Mouse (Mus musculus) monocyte, adult 2 months (primary cell): ENCODE data around the gene Pappa2.

Experiments
- DNase-seq, 2 experiments: peaks; one replicate each; pipeline ENCODE4 v3.0.0; 2022; ENCODE audit warnings: low spot score in 2 of 2, low read depth in 1 of 2

Pappa2 gene

DNA sequence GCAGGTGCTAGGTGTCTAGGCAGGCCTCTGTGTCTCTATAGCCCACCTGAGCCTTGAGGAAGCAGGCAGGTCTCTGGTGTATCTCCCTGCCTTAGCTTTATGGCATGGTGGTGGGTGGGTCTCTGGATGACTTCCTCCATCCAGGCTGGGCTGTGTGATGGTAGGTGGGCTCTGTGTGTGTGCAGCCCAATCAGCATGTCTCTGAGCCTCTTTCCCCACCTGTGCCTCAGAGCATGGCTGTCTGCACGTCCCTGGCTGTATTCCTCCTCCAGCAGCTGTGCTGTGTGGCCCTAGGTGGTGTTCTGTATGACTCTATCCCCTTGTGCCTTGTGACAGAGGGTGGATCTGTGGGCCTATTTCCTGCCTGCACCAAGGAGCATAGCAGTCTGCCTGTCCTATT is at the start of gene Pappa2:
Gene Pappa2 (minus strand): TSS at position 101 of the 400 bp plus-strand sequence.
- no peak for DNase-seq

- DNase-seq, result no peak
These were observed 48.8 kb upstream of the Pappa2 start for GRCm38 (mm10) chr1:159029106-159029505.

DNA sequence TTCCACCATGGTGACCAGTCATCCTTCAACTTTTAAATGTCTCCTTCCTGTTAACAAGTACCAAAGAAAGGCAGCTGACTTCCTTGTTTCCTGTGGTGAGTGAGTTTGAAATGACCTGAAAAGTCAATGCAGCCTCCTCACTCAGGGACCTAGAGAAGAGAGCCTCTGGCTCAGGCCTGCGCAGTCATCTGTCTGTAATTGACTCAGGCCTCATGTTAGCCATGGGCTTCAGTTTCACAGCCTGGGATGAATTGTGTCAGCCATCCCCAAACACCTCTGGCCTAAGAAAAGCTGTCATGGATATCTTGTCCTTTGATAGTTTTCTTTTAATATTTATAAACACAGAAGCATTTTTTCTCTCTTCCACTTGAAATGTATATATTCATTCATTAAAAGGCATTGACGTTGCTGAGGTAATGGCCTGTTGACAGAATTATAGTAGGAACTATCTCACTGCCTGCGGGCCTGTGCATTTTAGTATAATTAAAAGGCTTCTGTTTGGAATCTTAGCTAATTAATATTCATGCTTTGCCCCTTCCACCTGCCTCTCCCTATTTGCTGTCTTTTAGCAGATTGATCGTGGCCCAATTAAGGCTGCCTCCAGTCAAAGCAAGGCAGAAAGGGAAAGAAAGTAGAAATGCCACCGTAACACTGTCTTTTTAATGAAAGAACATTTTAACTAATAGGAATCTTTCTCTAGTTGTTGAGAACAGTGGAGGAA is 34.8 kb upstream of the Pappa2 start:
- DNase-seq, result no peak

GRCm38 (mm10) chr1:158987042-158987441 is 6.8 kb upstream of the Pappa2 start:
- no peak for DNase-seq

DNA sequence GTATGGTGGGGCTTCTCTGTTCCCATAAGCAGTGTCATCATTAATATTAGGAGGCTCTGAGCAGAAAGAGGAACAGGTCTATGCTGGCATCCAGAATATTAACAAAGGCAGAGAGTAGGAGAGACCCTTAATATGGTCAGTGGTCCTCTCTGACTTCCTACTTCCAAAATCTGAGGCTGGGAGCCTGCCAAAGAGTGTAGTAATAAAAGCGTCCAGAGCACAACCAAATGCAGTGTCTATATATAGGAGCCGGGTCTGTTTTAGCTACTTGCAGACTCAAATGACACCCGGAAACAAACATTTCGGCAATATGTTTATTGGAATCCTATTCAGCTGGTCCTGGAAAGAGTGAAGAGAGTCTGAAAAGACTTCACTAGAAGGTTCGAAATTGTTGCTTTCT is 17.9 kb downstream of the Pappa2 start:
- no peak for DNase-seq

GRCm38 (mm10) chr1:158960984-158961383 is 19.3 kb downstream of the Pappa2 start:
- no peak for DNase-seq

GRCm38 (mm10) chr1:158960549-158960948 is 19.7 kb downstream of the Pappa2 start:
- no peak for DNase-seq

- no peak for DNase-seq
These were observed 23.9 kb downstream of the Pappa2 start for GRCm38 (mm10) chr1:158956361-158956760.

GRCm38 (mm10) chr1:158954785-158955184 is 25.5 kb downstream of the Pappa2 start:
- DNase-seq, result no peak

GRCm38 (mm10) chr1:158953479-158954207 is 26.6 kb downstream of the Pappa2 start:
- DNase-seq, result peak in 1 of 2 experiments; percentile 12

DNA sequence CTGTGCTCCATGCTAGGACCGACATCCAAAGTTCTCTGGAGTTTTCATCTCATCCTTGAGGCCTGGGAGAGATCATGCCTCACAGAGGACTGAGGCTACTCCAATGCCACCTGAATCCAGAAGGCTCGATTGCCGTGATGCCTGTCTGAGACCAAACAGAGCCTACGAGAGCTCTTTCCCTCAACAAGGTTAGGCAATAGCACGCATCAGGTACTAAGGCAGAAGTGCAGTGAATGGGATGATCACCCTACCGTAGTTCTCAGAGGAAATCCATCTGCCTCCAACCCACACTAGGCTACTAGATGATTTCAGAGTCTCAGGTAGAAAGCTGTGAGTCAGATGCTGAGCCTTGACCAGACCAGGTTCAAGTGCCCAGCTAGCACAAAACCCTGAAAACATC is 31.2 kb downstream of the Pappa2 start:
- no peak for DNase-seq

- DNase-seq, result no peak
These were observed 32.1 kb downstream of the Pappa2 start for GRCm38 (mm10) chr1:158947981-158948735.

- no peak for DNase-seq
These were observed 35.4 kb downstream of the Pappa2 start for GRCm38 (mm10) chr1:158944936-158945335.

- DNase-seq, result no peak
These were observed 37.4 kb downstream of the Pappa2 start for GRCm38 (mm10) chr1:158942864-158943263.

DNA sequence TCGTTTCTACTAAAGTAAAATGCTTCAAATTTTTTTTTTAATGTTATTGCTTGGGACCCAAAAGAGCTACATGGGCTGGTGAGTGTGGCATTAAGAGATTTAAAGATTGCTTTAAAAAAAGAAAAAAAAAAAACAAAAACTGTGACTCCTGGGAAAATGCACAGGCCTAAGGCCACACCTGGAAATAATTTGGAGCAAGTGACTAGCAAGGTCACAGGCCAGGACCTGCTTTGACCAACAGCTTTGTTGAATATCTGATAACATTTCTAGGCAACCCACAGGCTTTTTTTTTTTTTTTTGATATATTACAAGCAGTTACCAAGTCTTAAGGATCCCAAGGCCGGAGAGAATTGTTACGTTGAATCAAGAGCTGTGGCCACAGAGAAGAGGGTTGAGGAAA is 39.3 kb downstream of the Pappa2 start:
- no peak for DNase-seq

DNA sequence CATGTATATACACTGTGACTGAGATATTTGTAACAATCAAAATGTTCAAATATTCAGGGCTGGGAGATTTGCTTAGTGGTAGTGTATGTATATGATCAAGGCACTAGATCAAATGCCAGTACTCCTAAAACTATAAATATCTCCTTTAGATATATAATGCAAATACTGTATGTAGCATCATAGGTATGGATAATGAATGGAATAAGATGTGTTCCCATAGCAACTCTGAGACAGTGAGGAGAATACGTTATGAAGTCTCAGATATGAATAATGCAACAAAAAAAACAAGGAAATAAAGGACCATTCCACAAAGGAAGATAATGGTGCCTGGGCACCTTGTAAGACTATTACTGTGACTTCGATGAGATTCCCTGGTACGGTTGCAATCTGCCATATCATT is 45.8 kb downstream of the Pappa2 start:
- no peak for DNase-seq

DNA sequence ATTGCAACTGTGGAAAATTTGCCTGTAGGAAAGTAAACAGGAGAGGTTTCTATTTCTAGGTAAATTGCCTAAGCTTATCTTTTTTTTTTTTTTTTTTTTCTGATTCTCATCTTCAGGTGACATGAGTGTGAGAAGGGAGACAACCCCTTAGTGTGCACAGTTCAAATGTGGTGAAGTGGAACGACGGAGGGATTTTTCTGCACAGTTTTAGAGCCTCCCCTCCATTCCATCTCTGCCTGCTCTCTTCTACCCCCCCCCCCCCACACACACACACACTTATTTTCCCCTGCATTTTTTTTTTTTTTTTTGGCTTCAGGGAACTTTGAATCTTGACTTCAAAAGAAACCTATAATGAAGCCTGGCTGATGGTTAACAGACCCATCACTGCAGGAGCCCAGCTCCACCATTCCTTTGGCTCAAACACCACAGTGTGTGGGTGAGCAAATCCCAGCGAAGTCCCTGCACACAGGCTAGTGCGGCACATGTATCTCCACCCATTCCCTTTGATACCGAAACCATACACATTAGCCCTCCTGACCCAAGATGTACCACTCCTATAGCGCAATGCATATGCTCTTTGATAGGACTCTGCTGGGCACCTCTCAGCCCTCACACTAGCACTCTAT is 49.0 kb downstream of the Pappa2 start:
- DNase-seq, result no peak

DNA sequence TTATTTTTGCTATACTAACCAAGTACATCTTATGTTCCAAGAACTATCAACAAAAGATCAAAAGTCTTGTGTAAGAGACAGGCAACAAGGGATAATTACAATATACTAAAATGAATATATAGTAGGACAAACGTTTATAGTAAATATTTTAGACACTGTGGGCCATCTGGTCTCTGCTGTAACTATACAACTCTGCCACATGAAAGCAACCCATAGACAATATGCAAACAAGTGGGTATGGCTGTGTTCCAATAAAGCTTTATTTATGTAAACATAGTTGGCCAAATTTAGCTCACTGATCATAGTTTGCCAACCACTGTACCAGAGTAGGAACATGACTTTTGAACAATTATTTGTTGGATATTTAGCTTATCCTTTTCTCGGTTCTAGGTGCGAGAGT is 50.9 kb downstream of the Pappa2 start:
- DNase-seq, result no peak

DNA sequence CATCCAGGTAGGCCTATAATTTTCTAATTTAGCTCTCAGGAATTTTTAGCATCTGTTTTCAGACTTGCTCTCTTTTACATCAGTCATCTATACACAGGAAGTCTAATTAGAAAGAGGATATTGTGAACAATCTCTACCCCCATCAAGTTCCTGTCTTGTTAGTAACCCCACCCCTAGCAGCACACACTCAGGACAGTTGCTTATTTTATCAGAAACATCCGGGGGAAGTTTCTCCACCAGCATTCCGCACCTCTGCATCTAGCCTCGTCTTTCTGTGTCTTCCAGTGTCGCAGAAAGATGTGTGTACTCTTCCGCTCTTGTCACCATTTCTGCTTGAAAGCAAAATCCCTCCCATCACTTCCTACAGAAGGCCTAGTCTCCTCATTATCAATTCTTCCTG is 59.8 kb downstream of the Pappa2 start:
- no peak for DNase-seq

DNA sequence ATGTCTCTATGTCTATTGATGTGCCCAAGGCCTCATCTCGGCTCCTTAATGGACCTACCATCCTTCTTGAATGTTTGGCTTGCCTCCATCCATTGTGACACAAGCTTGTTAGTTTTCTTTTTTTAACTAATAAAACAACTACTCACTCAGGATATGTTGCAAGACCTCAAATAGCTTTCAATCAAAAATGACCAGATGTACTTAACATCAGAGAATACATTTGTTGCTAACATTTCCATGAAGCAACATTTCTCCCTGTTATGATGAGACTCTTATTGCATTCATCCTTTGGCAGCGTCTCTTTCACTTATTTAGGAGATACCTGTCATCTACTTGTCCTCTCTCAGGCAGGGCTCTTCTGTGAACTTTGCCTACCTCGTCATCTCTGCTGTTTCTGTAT is 61.4 kb downstream of the Pappa2 start:
- DNase-seq, result no peak

DNA sequence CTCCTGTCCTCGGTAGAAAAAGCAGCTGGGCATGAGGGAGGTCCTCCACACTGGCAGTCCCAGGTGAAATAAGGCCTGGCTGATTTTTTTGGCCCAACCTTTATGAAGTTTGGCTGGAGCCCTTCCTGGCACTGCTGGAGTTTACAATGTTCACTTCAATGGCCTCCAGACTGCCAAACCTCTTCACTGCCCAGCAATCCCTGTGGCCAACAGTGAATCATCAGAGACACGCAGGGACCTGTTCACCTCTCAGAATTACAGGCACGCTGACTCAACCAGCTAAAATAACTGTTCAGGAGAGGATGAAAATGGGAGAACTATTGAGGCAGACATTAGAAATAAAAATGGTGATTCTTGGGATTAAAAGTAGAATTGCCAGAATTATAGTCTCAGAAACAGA is 63.2 kb downstream of the Pappa2 start:
- no peak for DNase-seq

- no peak for DNase-seq
These were observed 64.7 kb downstream of the Pappa2 start for GRCm38 (mm10) chr1:158915592-158915991.
